Mouse (Mus musculus) heart, embryonic 11.5 days (tissue): ENCODE results near the gene Gm21854. TPM values are rescaled to one million over a fixed set of nuclear protein-coding genes. Genes with fewer than 3 reads are reported as not detected.
"Not testable (repeated sequence)": the region's sequence is repeated elsewhere in the genome, so short reads cannot be mapped to it uniquely, and the experiment has no call there.

Experiments used
- ATAC-seq: fragments of 200-750 bp; cut with Nextera tagmentation; replicated peaks from 2 replicates; pipeline ENCODE4 v1.8.0; 2017; ENCODE audit warnings: moderate library complexity; ENCODE audit not compliant: insufficient number of reproducible peaks, low FRiP score, low TSS enrichment
- H3K27ac ChIP-seq: fragments of 300-500 bp; sonication (generic); 2 replicates; pipeline ENCODE4 v1.5.1; 2014; ENCODE audit warnings: mild to moderate bottlenecking, low read depth, low read length
- H3K27me3 ChIP-seq: fragments of 300-500 bp; sonication (generic); 2 replicates; pipeline ENCODE4 v1.6.1; 2014; ENCODE audit warnings: mild to moderate bottlenecking, low read length, mixed read lengths; ENCODE audit not compliant: control insufficient read depth, insufficient read depth
- H3K36me3 ChIP-seq: fragments of 300-500 bp; sonication (generic); 2 replicates; pipeline ENCODE4 v1.6.1; 2014; ENCODE audit warnings: mild to moderate bottlenecking, low read length, moderate library complexity, mixed read lengths; ENCODE audit not compliant: control insufficient read depth, insufficient read depth
- H3K4me1 ChIP-seq: fragments of 300-500 bp; sonication (generic); 2 replicates; pipeline ENCODE4 v1.6.1; 2014; ENCODE audit warnings: low read length; ENCODE audit not compliant: control insufficient read depth, insufficient read depth
- H3K4me2 ChIP-seq: fragments of 300-500 bp; sonication (generic); 2 replicates; pipeline ENCODE4 v1.6.1; 2014; ENCODE audit warnings: mild to moderate bottlenecking, moderate library complexity
- H3K4me3 ChIP-seq: fragments of 300-500 bp; sonication (generic); 2 replicates; pipeline ENCODE4 v1.5.1; 2014; ENCODE audit warnings: low read depth, low read length
- H3K9ac ChIP-seq: fragments of 300-500 bp; sonication (generic); 2 replicates; pipeline ENCODE4 v1.6.1; 2014; ENCODE audit warnings: mild to moderate bottlenecking, low read depth, low read length, moderate library complexity
- H3K9me3 ChIP-seq: fragments of 300-500 bp; sonication (generic); replicated peaks from 2 replicates; pipeline ENCODE4 v1.6.1; 2016; ENCODE audit warnings: low read length; ENCODE audit not compliant: control insufficient read depth
- polyA plus RNA-seq: library from polyadenylated mRNA; unstranded; fragments of >200 nt; fragmentation: Nextera tagmentation; extraction: Ambion mirVana; gene quantifications from 2 replicates; pipeline ENCODE4 v1.2.1, GENCODE M21; 2014

Gm21854 gene
- polyA plus RNA-seq: not detected in 2 replicates

- ATAC-seq, H3K27ac ChIP-seq, H3K4me2 ChIP-seq, H3K4me1 ChIP-seq, H3K4me3 ChIP-seq, H3K9ac ChIP-seq, H3K27me3 ChIP-seq, H3K36me3 ChIP-seq, H3K9me3 ChIP-seq: not testable (repeated sequence)
Measured at GRCm38 (mm10) chrY:5656686-5657085, at the start of gene Gm21854. Gene Gm21854 (plus strand): TSS chrY:5656986.

Other genes with a start within 250 kb of the Gm21854 start
- gene Gm20914, start 69.0 kb downstream of the Gm21854 start, polyA plus RNA-seq: not detected in 2 replicates
- gene Gm28171, start 136.4 kb downstream of the Gm21854 start, polyA plus RNA-seq: not detected in 2 replicates